Mouse (Mus musculus) left cerebral cortex, adult 18-20 months (tissue): ENCODE data around the gene Tfam. TPM values are rescaled to one million over a fixed set of nuclear protein-coding genes. Genes with fewer than 3 reads are reported as not detected.

Source experiments
- total RNA-seq, 2 experiments: library from RNA; stranded (reverse); gene quantifications; 2 replicates each; pipeline ENCODE4 v1.2.3; 2021

Tfam gene
- total RNA-seq, 2 experiments from 2014 or later: 39.5 to 45.9 TPM

Other genes starting within 250 kb of the Tfam start
- gene Bicc1, start 78.6 kb downstream of the Tfam start, total RNA-seq: 1 to 10 TPM; 4.8 to 6.4 TPM
- 10 to 100 TPM; 44.0 to 49.7 TPM for gene Ube2d1, start 47.0 kb upstream of the Tfam start, total RNA-seq
- gene Cisd1, start 106.7 kb upstream of the Tfam start, total RNA-seq: 100 to 1,000 TPM; 134 to 135 TPM
- 10 to 100 TPM; 31.3 to 36.6 TPM for gene Ipmk, start 109.5 kb upstream of the Tfam start, total RNA-seq